Mouse (Mus musculus) adrenal gland, adult (tissue): ENCODE results near the gene Dram1.
A peak's percentile ranks its signal among the peaks of the same experiment; 100 is the strongest.

Experiments
- DNase-seq, 2 experiments: peaks; one replicate each; pipeline ENCODE4 v3.0.0; 2022 to 2023; ENCODE audit warnings: low spot score in 1 of 2; ENCODE audit not compliant: inconsistent age in 2 of 2

Dram1 gene

DNA sequence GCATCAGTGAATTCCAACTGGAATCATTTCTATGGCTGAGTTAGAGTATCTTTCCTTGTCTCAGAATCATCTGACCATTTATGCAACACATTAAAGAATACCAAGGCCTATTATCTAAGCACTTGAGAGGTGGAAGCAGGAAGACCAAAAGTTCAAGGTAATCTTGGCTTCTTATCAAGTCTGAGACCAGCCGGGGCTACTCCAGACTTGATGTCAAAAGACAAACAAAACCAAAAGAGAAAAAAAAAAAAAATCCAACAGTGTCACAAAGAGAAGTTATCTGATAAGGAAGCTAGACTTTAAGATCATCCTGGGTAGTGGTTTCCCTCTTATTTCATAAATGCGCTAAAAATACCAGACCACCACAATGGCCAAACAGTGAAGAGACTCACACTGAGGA lies 26.3 kb downstream of the Dram1 start:
- no peak for DNase-seq

DNA sequence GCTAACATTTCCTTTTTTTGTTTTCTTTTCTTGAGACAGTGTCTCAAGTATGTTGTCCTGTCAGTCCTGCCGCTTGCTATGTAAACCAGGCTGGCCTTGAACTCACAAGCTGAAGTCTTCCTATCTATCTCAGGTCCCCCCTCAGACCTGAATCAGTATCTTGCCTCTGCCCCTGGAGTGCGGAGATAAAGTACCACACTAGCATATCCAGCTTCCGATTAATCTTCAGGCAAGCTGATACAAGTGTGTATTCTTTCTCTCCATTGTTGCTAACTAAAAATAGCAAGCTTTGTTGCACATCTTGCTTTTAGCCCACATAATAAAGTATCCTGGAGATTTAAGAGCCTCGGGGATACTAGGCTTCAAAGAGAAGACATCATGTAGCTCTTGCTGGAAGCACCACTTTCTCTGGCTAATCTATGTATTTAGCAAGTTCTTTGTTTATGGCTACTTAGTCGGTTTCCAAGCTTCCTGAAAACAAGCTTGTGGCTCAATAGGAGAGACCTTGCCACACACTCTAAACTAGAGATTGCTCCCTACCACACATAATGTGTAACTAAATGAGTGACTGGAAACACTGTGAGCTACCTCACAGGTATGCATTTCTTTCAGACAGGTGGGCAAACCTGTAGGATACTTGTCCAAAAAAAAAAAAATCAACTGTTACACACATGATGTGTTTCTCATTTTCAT lies 27.3 kb downstream of the Dram1 start:
- no peak for DNase-seq

DNA sequence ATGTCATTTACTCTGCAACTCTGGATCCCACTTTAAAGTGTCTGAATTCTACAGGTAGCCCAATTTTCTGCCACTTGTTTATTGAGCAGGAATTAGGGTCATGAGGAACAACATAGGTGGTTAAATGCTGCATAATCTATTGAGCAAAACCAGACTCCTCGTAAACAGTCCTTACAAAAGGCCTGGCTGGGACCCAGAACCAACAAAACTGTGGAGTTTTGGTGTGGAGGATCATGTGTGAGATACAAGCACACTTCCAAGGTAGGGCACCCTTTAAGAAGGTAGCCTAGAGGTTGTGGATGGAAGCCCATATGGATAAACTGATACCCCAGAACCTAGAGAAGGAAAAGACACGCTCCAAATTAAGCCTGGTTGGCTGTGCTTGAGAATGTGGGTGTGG lies 28.2 kb downstream of the Dram1 start:
- DNase-seq, result no peak

DNA sequence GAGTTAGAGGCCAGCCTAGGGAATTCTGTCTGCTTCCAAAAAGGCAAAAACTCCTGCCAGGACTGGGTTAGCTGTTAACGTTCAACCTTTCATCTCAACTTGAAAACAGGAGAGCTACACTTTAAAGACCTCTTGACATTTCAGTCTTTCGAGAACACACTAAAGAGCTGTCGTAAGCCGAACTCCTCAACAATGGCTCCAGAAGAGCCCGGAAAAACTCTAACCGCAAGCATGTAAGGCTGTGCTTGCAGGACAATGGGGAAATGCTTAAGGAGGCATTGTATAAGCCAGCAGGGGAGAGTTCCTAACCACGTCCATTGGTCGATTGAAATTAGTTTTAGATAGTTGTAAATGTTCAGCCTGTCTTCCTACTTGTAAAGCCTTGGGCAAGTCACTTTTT lies 29.1 kb downstream of the Dram1 start:
- no peak for DNase-seq

DNA sequence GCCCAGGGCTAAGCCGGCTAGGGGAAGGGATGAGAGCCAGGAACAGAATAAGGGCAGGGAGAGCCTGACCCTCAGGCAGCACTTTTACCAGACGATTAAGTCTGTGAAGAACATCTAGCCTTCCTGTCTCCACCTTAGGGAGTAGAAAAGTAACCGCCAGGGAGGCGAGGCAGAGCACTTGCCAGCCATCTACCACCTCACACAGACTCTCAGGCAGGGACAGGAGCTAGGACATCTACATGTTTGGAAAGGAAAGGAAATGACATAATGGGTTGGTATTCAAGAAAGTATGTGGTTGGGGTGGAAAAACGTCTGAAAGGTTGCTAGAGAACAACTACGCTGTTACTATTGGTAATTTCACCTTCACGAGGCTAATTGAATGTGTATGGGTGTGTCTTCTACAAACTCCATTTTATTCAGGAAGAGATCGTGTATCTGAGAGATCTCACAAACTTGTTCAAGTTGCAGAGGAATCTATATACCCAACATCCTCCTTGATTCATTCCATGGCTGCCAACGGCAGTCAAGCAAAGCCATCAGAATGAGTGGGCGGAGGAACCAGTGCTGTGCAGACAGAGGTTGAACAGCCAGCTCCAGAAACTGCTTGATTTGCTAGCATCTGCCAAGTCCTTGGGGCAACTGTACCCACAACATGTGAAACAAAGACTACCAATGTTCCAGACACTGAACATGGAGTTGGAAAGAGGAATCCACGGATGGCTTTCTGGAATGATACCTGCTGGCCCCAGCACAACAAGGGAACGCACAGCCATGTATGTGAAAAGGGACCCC lies 32.2 kb downstream of the Dram1 start:
- DNase-seq, result no peak

DNA sequence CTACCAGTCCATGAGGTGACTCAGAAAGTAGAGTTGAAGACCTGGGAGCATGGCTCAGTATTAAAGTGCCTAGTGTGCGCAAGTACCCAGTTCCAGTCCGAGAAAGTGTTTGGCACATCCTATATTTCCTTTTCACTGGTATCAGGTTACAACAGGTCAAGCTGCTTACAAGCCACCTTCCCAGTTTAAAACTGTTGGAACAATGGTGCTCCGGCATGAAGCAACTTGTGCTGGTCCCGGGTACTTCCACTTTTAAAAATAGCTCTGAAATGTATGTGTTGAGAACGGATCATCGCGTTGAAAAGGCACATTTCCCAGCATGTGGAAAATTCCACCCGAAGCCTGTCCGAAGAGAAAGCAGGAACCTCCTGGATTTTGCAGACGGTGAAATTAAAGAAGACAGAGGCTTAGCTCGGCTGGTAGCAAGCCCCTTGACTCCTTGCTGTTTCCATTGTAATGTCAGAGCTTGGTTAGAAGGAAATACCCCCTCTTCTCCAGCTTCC lies 32.9 kb downstream of the Dram1 start:
- no peak for DNase-seq

DNA sequence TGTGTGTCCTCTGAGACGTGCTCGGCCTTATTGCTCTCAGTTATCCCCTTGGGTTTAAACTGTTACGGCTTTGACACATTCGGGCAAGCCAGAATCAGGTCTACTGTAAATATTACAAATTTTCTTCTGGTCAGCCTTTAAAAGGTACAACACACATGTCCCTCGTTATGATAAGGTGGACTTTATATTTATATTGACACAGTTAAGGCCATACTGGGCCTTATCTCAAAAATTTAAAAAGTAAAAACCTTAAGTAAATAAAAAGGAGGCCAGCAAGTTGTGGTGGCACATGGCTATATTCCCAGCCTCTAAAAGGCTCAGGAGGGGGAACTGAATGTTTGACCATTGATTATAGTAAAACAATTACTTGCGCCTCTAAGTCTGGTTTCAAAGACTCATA lies 37.5 kb downstream of the Dram1 start:
- no peak for DNase-seq

DNA sequence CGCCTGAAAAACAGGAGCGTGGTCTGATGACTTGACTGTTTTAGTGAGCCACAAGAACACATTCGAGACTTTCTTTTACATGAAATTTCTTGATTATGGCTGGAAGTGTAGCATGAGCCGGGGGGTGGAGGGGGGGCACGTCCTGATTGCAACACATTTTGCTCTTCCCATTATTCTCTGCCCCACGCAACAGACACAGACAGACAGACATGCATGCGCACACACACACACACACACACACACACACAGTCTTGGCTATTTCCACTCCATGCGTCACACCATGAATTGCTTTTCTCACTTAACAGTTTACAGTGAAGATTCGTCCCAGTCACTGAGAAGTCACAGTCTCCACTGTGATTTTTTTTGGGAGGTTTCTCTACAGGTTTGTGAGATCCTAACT lies 38.2 kb downstream of the Dram1 start:
- no peak for DNase-seq

DNA sequence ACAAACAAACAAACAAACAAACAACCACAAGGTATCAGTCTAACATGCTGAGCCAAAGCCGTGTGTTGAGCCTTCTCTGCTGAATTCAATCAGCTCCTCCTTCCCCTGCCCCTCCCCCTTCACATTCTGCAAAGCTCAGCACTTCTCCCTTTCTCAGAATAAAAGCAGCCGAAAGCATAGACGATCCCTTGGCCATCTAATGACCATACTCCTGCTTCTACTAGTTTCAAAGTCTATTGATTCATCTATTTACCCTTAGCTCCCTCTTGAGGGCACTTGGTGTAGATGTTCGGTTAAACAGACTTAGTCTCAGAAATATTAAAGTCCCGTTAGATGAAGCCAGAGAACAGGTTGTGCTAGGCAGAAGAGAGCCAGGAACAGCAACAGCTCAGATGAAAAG lies 48.2 kb downstream of the Dram1 start:
- peak in 1 of 2 experiments; percentile 49 for DNase-seq

DNA sequence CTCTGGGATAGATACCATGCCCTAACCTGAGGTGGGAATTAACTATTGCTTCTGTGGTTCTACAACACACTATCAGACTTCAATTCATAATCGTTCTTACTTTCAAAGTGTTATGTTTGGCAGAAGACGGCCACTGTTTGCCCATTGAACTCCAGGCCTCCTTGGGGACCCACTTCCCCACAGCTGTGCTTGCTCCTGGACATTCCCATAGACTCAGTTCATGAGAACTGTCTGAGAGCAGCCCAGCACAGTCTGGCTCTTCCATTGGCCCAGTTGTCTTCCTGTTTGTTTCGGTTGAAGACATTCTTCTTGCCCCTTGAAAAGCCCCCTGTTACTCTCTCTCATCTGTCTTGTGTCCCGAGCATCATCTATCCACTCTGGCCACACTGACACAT lies 50.8 kb downstream of the Dram1 start:
- no peak for DNase-seq

DNA sequence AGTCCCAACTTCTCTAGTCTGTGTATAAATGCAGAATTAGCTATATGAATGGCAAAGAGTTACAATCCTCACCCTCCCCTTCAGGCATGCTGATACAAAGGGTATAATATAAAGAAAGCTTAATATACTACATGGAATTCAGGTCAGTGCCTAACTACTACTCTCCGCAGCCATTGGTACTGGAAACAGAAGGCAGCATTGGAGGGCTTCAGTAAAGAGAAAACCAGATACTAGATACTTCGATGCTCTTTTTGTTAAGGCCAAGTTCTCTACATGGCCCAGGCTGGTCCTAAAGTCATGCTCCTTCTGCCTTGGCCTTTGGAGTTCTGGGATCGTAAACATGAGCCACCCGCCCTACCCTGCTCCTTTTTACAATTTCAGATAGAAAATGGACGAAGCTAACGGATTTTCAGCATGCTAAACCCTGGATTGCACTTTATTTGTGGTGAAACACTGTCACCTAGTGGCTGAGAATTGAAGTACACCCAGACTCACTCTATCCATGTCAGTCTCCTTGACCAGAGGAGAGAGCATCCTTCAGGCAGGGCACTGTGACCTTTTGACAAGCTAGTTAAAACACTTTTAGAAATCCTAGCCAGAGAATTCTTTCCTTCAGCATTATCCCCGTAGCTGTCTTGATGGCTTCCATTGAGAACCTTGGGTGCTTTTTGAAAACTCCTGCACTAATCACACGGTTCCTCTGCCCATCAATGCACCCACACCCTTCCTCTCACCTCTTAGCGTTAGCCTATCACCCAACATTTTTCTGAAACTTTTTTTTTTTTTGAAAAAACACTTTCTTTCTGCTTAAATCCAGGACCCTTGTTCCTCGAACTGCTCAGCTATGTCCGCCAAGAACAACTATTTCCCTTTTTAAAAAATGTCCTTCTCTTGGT lies 51.5 kb downstream of the Dram1 start:
- peak; percentile 75 to 95 for DNase-seq

DNA sequence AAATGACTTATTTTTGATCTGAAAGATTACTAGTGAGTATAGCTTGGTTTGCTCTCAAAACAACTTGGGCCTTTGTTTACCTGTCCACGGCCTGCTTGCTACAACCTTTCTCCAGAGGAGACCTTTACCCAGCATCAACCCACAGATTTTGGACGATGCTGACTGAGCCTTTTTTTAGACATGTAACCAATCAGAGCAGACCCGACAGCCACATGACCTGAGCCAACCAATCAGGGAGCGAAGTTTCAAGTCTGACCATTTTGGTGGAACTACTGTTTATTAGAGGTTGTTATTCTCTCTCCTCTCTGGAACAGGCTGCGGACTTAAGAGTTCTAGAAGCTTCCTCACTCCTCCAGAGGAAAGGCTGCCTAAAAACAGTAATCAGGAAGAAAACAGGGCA lies 57.1 kb downstream of the Dram1 start:
- no peak for DNase-seq

DNA sequence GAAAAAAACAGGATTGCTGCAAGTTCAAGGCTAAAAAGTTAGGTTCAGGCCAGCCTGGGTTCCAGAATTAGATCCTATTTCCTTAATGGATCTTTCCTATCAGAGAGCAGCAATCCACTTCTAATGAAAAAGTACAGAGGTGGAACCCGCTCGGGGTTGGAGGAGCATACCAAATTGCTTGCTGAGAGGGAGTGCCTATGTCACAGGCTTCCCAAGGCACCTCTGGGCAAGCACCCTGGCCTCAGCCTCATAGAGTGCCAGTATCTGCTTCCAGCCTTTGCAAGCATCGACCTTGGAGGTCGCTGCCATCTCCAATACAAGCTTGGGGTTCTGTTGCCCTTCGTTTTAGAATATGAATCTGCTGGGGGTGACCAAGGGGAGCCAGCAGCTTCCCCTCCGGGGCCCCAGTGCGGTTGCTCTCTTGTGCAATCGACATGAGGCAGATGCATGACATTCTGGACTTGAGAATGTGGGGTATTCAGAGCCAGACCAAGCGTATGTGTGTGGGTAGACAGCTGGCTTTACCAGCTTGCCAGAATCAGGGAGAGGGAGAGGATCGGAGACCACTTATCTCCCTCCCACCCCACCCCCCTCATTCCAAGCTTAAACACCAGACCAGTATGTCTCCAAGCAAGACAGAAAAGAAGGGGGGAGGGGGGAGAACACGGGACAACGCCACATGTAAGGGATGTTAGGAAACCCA lies 58.0 kb downstream of the Dram1 start:
- DNase-seq, result peak in 1 of 2 experiments; percentile 29

DNA sequence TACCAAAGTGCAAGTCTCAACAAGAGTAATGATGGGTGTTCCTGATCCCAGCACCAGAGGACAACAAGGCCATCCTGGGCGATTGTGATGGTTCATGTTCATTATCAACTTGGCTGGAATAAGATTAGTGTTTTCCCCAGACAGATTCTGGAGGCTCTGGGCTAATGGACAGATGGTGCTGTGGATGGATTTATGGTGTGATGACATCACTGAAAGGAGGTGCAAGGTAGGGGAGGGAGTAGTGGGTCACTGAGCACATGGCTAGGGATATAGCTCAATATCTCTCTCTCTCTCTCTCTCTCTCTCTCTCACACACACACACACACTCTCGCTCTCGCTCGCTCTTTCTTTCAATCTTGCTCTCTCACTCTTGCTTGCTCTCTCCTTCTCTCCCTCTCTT lies 60.7 kb downstream of the Dram1 start:
- no peak for DNase-seq

DNA sequence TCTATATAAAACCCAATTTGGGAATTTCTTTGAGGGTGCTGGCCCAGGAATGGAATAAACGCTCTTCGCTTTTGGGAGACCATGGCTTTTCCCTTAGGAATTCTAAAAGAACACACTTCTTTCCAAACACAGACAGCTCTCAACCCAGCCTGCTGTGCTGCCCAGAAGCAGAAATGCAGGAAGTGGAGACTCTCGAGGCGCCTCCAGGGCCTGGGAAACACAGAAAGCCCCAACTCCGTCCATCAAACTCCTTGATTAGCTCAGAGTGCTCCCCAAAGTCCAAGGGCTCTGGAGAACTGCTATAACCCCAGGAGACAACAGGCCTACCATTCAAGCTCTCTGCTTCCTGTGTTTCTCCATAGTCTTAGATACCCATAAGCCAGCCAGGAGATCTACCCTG lies 61.7 kb downstream of the Dram1 start:
- no peak for DNase-seq

DNA sequence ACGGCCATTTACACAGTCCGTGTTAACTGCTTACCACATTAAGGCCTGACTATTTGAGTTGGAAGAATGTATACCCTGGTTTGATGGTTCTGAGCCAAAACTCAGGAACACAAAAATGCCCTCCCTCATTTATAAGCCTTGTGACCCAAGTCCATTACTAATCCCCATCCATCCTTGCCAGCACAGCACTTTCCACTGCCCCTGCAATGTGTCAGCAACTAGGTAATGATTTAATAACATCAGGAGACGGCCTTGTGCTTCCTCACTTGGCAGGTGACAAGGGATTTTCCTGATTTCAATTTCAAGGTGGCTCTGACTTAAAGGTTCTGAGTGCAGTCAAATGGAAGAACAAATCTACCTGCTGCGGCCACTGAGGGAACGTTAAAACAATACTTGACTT lies 64.0 kb downstream of the Dram1 start:
- no peak for DNase-seq

DNA sequence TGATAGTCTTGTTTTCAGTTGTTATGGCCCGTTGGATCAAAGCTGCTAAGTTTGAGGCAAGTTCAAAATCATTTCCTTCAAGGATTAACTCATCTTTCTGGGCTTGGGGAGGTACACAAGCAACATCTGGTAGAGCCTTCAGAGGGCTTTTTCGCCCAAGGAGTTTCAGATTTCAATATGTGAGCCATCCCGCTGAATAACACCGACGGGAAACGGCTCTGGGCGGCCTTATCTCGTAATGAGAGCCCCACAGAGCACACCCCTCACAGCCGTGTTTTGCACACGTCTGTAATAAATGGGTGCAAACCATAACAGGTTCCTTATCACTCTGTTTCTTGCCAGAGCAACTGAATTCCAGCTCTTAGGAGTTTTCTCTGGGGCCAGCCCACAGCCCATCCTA lies 69.0 kb downstream of the Dram1 start:
- DNase-seq, result no peak

DNA sequence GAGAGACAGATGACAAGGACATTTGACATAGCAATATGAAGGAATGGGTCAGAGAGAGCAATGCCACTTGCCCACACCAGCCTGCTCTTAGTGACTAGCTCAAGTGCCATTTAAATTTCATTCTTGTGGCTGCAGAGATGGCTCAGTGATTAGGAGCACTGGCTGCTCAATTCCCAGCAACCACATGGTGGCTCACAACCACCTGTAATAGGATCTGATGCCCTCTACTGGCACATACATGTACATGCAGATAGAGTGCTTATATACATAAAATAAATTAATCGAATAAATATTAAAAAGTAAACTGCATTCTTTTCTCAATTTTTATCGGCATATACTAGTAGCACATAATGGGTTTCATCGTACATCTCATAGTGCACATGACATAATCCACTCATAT lies 72.6 kb downstream of the Dram1 start:
- DNase-seq, result no peak

DNA sequence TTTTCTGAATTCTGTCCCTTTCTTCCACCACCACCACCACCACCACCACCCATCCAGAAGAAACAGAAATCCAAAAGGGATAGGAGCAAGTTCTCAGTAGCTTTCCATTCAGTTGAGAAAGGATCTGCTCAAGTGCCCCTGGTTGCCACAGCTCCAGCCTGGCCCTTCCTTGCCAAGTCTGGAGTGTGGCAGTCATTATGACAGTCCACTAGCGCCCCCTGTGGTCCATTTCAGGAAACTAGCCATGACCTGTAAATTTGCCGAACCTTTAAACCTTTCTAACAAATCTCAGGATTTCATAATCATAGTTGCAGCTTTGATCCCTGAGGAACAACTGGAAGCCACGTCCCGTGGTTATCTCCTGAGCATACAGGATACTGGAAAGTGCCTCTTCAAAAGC lies 74.6 kb downstream of the Dram1 start:
- peak; percentile 77 to 94 for DNase-seq

DNA sequence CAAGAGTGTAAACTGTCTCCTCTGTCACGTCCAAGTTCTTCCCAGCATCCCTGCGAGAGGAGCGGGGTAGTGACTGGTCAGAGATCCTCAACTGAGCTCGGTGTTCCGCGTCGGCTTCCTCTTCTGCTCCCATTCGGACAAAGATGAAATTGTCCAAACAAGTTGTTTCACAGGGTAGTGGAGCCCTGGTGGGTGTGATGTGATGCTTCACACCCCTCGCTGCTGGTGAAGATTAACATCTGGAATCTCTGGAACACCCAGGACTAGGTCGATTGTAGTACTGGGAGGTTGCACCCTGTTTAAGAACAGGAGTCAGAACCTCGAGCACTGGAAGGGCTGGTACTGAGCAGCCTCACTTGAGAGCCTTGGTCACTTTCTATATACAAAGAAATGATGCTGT lies 75.8 kb downstream of the Dram1 start:
- DNase-seq, result no peak
